Mouse (Mus musculus) small intestine, adult 2 months (tissue): Measurements from ENCODE around the gene Synj2. TPM values are rescaled to one million over a fixed set of nuclear protein-coding genes. Genes with fewer than 3 reads are reported as not detected.

ENCODE experiments used
- H3K27ac ChIP-seq: fragments of 200-500 bp; 2 replicates; pipeline ENCODE4 v1.5.1; 2012; ENCODE audit warnings: low read depth, low read length, control low read depth, inconsistent platforms; ENCODE audit not compliant: insufficient read depth
- H3K27me3 ChIP-seq: fragments of 200-500 bp; 2 replicates; pipeline ENCODE4 v1.6.1; 2012; ENCODE audit warnings: mild to moderate bottlenecking, moderate library complexity, low read length, inconsistent platforms; ENCODE audit not compliant: control insufficient read depth, insufficient read depth
- H3K36me3 ChIP-seq: fragments of 200-500 bp; 2 replicates; pipeline ENCODE4 v1.6.1; 2012; ENCODE audit warnings: mild to moderate bottlenecking, low read length, control low read depth, inconsistent platforms; ENCODE audit not compliant: control insufficient read depth, insufficient read depth
- H3K4me1 ChIP-seq: fragments of 200-500 bp; 2 replicates; pipeline ENCODE4 v1.6.1; 2012; ENCODE audit warnings: low read length, inconsistent platforms, mixed read lengths; ENCODE audit not compliant: control insufficient read depth, insufficient read depth, insufficient read length
- H3K4me3 ChIP-seq: fragments of 200-500 bp; 2 replicates; pipeline ENCODE4 v1.5.1; 2012; ENCODE audit warnings: low read depth, mild to moderate bottlenecking, control low read depth, inconsistent platforms, low read length, moderate library complexity
- CTCF ChIP-seq: fragments of 200-500 bp; IDR thresholded peaks from 2 replicates; pipeline ENCODE4 v1.5.1; 2012; ENCODE audit warnings: low read depth, mild to moderate bottlenecking, control low read depth, inconsistent platforms, low read length, moderate library complexity, mixed read lengths; ENCODE audit not compliant: insufficient replicate concordance, insufficient read length; ENCODE audit errors: extremely low read depth
- POLR2A ChIP-seq: fragments of 200-500 bp; IDR thresholded peaks from 2 replicates; pipeline ENCODE4 v1.6.1; 2012; ENCODE audit warnings: low read depth, mild to moderate bottlenecking, control low read depth, inconsistent platforms, low read length, moderate library complexity
- WGBS: fragments of 180-500 bp; shearing (Covaris S2); methylation state at CpG from one replicate; pipeline ENCODE4 v1.1.7; 2018; 5-methylcytosine and 5-hydroxymethylcytosine counted together
- polyA plus RNA-seq: library from polyadenylated mRNA; depleted of rRNA; stranded (reverse); fragments of >200 nt; gene quantifications from 2 replicates; pipeline ENCODE4 v1.2.3, GENCODE M21; 2012; rRNA removed

Synj2 gene
- polyA plus RNA-seq, 1 experiment, result 3.1 TPM

GRCm38 (mm10) chr17:6066021-6066420, 124.9 kb downstream of the Synj2 start:
- WGBS, result 74% methylated on average over 2 of the region's 2 CpGs

GRCm38 (mm10) chr17:6067613-6068012, 126.5 kb downstream of the Synj2 start:
- Histone ChIP-seq H3K4me1 (no peaks in the 10 kb centered on the region), H3K27ac (no peak overlapping the region), H3K4me3 (no peak overlapping the region), H3K27me3 (no peaks in the 10 kb centered on the region), H3K36me3 (peaks cover 15% of the 10 kb centered on the region)
- WGBS, result 92% methylated on average over 7 of the region's 7 CpGs
- TF ChIP-seq POLR2A (no peak), CTCF (no peak)

More at GRCm38 (mm10) chr17:6066021-6066420, 124.9 kb downstream of the Synj2 start:
- H3K27me3 ChIP-seq, result no peaks in the 10 kb centered on the region
- peaks cover 13% of the 10 kb centered on the region for H3K36me3 ChIP-seq
- H3K4me1 ChIP-seq, result no peaks in the 10 kb centered on the region
- no peak overlapping the region for H3K4me3 ChIP-seq
- no peak for TF ChIP-seq POLR2A
- TF ChIP-seq CTCF, result no peak
- no peak overlapping the region for H3K27ac ChIP-seq

GRCm38 (mm10) chr17:6069866-6070265, 128.8 kb downstream of the Synj2 start:
- no peak for TF ChIP-seq POLR2A
- TF ChIP-seq CTCF, result no peak
- no peak overlapping the region for H3K27ac ChIP-seq
- peaks cover 18% of the 10 kb centered on the region for H3K36me3 ChIP-seq
- no peak overlapping the region for H3K4me3 ChIP-seq
- H3K4me1 ChIP-seq, result no peaks in the 10 kb centered on the region
- WGBS, result 87% methylated on average over 6 of the region's 6 CpGs
- no peaks in the 10 kb centered on the region for H3K27me3 ChIP-seq

- no peak overlapping the region for H3K27ac ChIP-seq
- peaks cover 16% of the 10 kb centered on the region for H3K36me3 ChIP-seq
- H3K4me1 ChIP-seq, result no peaks in the 10 kb centered on the region
- no peaks in the 10 kb centered on the region for H3K27me3 ChIP-seq
- no peak overlapping the region for H3K4me3 ChIP-seq
- WGBS, result 33% methylated on average over 7 of the region's 7 CpGs
- TF ChIP-seq CTCF (no peak), POLR2A (no peak)
Measured at GRCm38 (mm10) chr17:6073405-6073804, 132.3 kb downstream of the Synj2 start.

- peak within 1 kb of the TSS; percentile 73 for H3K4me3 ChIP-seq
- peak within 1 kb of the TSS; percentile 73 for H3K27ac ChIP-seq
- TF ChIP-seq POLR2A (peak; percentile 91), CTCF (no peak)
- under 1% methylated on average over 69 of the region's 70 CpGs for WGBS
- no peaks in the 10 kb centered on the region for H3K27me3 ChIP-seq
- peaks cover 4% of the 10 kb centered on the region for H3K36me3 ChIP-seq
- H3K4me1 ChIP-seq, result no peaks in the 10 kb centered on the region; the same call in 1 of the 2 replicates
Measured at GRCm38 (mm10) chr17:6079287-6080122, 138.4 kb downstream of the Synj2 start, which contains the start of the genes Serac1 and Gtf2h5. TSS of gene Serac1 (minus strand) at chr17:6079741. TSS of gene Gtf2h5 (plus strand) at chr17:6079786.

- Histone ChIP-seq H3K4me3 (no peak overlapping the region), H3K27ac (no peak overlapping the region), H3K36me3 (peaks cover 16% of the 10 kb centered on the region), H3K4me1 (no peaks in the 10 kb centered on the region; the same call in 1 of the 2 replicates), H3K27me3 (no peaks in the 10 kb centered on the region)
- 81% methylated on average over 5 of the region's 5 CpGs for WGBS
- TF ChIP-seq CTCF (no peak), POLR2A (no peak)
Measured at GRCm38 (mm10) chr17:6083323-6083890, 142.3 kb downstream of the Synj2 start.

GRCm38 (mm10) chr17:6091604-6092003, 150.5 kb downstream of the Synj2 start:
- 39% methylated on average over 6 of the region's 6 CpGs for WGBS
- TF ChIP-seq POLR2A, result no peak
- no peak for TF ChIP-seq CTCF
- H3K4me1 ChIP-seq, result peaks cover 8% of the 10 kb centered on the region; the same call in 1 of the 2 replicates
- peaks cover 4% of the 10 kb centered on the region for H3K36me3 ChIP-seq
- H3K27ac ChIP-seq, result no peak overlapping the region
- H3K27me3 ChIP-seq, result no peaks in the 10 kb centered on the region
- no peak overlapping the region for H3K4me3 ChIP-seq

Other genes starting within 250 kb of the Synj2 start
- 28.0 and 66.3 TPM in 2 replicates for gene Snx9, start 100.0 kb upstream of the Synj2 start, polyA plus RNA-seq
- gene Serac1, start 138.5 kb downstream of the Synj2 start, polyA plus RNA-seq, result 0.86 and 1.3 TPM in 2 replicates
- gene Gtf2h5, start 138.5 kb downstream of the Synj2 start, polyA plus RNA-seq, result 2.9 and 5.9 TPM in 2 replicates
- gene Tulp4, start 165.2 kb downstream of the Synj2 start, polyA plus RNA-seq, result 22.6 and 45.3 TPM in 2 replicates